Mouse (Mus musculus): Measurements from ENCODE around the gene Tent5c. TPM values are rescaled to one million over a fixed set of nuclear protein-coding genes. Genes with fewer than 3 reads are reported as not detected.

Gene Tent5c
- 6.3 and 6.4 TPM in 2 replicates for polyA plus RNA-seq (2016; fragmentation: Nextera tagmentation; extraction: Ambion mirVana)

DNA sequence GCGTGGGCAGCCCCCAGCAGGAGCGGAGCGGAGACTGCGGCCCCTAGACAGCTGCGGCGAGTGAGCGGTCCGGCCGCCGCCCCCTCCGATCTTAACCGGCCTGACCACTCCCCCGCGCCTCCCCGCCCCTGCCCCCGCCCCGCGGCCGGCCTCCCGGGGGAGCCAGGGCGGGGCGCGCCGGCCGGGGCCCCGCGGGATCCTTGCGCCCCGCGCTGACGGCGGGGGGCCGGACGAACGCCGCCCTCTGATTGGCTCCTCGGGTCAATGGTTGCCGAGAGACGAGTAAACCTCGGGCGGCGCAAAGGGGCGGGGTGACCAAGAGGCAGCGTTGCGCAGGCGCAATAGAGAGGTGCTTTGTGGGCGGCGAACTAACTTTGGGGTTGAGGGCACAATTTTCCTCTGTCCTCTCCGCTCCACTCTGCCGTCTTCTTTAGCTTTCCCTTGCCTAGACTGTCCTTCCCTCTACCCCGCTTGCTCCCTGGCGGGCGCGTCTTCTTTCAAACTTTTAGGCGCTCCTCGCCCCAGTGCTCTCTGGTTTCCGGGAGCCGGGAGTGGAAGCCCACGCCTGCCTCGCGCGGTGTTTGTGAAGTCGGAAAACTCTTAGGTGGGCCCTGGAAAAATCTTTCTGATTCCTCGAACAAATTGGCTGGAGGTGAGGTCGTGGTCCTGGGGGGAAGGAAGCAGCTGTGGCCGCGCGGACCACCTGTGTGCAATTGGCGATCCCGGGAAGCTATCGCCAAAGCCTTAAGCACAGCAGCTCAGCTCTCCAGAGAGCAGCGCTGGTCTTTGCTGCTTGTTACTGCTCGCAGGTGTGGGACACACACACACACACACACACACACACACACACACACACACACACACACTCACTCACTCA is at the start of gene Tent5c:
Gene Tent5c (minus strand): TSS at position 192 of the 877 bp plus-strand sequence.
- Histone ChIP-seq H3K9me3 (no peaks in the 10 kb centered on the region), H3K4me3 (peak within 1 kb of the TSS; percentile 69), H3K36me3 (no peaks in the 10 kb centered on the region), H3K9ac (peak within 1 kb of the TSS; percentile 58), H3K4me2 (replicated peaks) (peak within 1 kb of the TSS; percentile 100), H3K27me3 (peaks cover 42% of the 10 kb centered on the region), H3K4me1 (peaks cover 7% of the 10 kb centered on the region; the same call in 1 of the 2 replicates), H3K27ac (0 out of 2 replicates have a peak within 1 kb of the TSS, but pooled peaks have one; percentile 46)
- peak; percentile 85 for ATAC-seq (ENCODE audit: insufficient number of reproducible peaks, insufficient read depth, low FRiP score, low TSS enrichment)
- WGBS, result under 1% methylated on average over 73 of the region's 73 CpGs

DNA sequence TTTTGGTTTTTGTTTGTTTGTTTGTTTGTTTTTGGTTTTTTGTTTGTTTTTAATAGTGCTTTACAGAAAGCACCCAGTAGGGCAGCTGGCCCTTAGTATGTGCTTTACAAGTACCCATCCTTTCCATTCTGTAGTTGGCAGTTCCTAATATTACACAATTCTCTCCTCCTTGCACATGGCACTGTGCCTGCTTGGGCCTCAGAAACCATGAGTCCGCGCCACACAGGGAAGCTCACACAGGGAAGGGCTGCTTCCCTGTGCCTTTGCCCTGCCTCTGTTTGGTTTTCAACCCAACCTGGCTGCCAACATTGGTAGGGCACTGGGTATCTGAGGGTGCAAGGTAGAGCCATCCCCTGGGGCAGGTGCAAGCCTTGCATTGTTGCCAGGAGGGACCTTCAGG is 47.6 kb upstream of the Tent5c start:
- H3K9me3 ChIP-seq, result no peaks in the 10 kb centered on the region
- no peak overlapping the region for H3K4me3 ChIP-seq
- no peak for ATAC-seq (ENCODE audit: insufficient number of reproducible peaks, insufficient read depth, low FRiP score, low TSS enrichment)
- no peaks in the 10 kb centered on the region for H3K27me3 ChIP-seq
- 0 out of 2 replicates have a peak, but pooled peaks cover 2% of the 10 kb centered on the region for H3K4me1 ChIP-seq
- H3K27ac ChIP-seq, result no peak overlapping the region
- H3K36me3 ChIP-seq, result no peaks in the 10 kb centered on the region
- no peak overlapping the region for H3K9ac ChIP-seq
- WGBS, result 96% methylated on average over 2 of the region's 2 CpGs
- H3K4me2 ChIP-seq (replicated peaks), result no peak overlapping the region

DNA sequence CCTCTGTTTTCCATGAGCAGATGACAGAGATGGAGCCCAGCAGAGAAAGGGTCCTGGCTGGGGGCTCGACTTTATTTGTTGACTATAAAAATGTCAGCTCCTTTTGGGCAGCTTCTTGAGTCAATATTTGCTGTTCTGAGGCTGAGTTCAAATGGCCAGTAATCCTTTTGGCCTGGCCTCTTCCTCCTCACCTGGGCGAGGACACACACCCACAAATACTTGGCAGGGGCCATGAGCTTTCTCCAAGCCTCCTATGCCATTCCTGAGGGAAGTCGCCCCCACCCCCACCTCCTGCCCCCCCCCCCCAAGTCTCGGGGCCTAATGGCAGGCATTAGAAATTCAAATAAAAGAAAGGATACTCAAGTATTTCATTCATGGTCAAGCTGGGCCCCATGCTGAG is 46.8 kb upstream of the Tent5c start:
- Histone ChIP-seq H3K4me3 (no peak overlapping the region), H3K9ac (no peak overlapping the region), H3K4me2 (replicated peaks) (no peak overlapping the region), H3K9me3 (no peaks in the 10 kb centered on the region), H3K36me3 (no peaks in the 10 kb centered on the region), H3K4me1 (0 out of 2 replicates have a peak, but pooled peaks cover 2% of the 10 kb centered on the region), H3K27me3 (no peaks in the 10 kb centered on the region), H3K27ac (no peak overlapping the region)
- ATAC-seq (ENCODE audit: insufficient number of reproducible peaks, insufficient read depth, low FRiP score, low TSS enrichment), result no peak
- WGBS, result 77% methylated on average over 4 of the region's 4 CpGs

DNA sequence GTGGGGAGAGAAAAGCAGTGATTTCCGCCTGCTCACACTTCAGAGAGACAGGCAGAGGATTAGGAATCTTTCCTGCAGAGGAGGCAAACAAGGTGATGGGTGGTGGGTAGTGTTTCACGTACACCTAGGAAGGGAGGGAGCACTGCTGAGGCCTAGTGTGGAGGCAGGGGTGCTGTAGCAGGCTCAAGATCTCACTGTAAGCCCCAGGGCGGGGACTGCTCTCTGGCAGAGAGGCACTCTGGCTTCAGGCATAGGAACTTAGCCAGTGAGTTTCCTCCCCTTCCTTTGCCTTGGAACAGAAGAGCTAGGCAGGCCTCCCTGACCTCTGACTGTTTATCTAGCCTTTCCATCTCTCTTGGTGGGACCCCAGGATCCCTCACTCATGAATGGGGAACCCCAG is 46.2 kb upstream of the Tent5c start:
- Histone ChIP-seq H3K27ac (no peak overlapping the region), H3K36me3 (no peaks in the 10 kb centered on the region), H3K9me3 (no peaks in the 10 kb centered on the region), H3K27me3 (no peaks in the 10 kb centered on the region), H3K4me1 (0 out of 2 replicates have a peak, but pooled peaks cover 2% of the 10 kb centered on the region), H3K4me3 (no peak overlapping the region), H3K4me2 (replicated peaks) (no peak overlapping the region), H3K9ac (no peak overlapping the region)
- ATAC-seq (ENCODE audit: insufficient number of reproducible peaks, insufficient read depth, low FRiP score, low TSS enrichment), result no peak
- 41% methylated on average over 3 of the region's 3 CpGs for WGBS

DNA sequence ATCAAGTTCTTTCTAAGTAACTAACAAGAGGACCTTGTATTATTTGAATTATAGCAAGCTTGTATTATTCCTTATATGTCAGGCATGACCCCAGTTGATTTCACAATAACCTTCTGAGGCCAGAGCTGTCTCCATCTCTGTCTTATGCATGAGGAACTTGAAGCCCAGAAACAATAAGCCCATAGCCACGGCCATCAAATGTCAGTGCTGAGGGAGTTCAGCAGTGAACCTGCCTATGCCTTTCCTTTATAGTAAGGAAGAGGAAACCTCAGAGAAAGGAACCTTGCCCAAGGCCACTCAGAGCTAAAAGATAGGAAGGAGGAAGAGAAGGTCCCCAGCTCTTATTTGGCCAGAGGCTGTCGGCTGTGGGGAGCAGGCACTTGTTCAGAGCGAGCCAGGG is 45.3 kb upstream of the Tent5c start:
- ATAC-seq (ENCODE audit: insufficient number of reproducible peaks, insufficient read depth, low FRiP score, low TSS enrichment), result no peak
- no peak overlapping the region for H3K4me3 ChIP-seq
- H3K36me3 ChIP-seq, result no peaks in the 10 kb centered on the region
- H3K4me2 ChIP-seq (replicated peaks), result no peak overlapping the region
- H3K9me3 ChIP-seq, result no peaks in the 10 kb centered on the region
- no peak overlapping the region for H3K27ac ChIP-seq
- 0 out of 2 replicates have a peak, but pooled peaks cover 2% of the 10 kb centered on the region for H3K4me1 ChIP-seq
- WGBS, result 73% methylated on average over 3 of the region's 3 CpGs
- H3K27me3 ChIP-seq, result no peaks in the 10 kb centered on the region
- no peak overlapping the region for H3K9ac ChIP-seq

DNA sequence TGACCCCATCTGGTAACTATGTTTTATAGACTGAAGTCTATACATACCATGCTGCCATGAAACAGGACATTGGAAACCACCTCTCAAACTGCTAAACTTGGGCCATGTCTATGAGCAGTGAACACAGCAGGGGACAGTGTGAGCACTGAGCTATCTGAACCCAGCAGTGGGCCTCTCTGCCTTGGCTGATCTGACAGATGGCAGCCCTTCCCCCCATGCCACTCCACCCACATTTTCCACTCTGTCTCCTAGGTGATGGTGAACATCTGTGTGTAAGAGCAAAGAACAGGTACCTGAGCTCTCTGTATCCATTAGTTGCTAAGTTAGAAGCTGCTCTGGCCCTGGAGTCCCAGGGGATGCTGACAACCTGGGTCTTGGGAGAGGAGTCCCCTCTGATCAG is 44.3 kb upstream of the Tent5c start:
- Histone ChIP-seq H3K36me3 (no peaks in the 10 kb centered on the region), H3K27me3 (no peaks in the 10 kb centered on the region), H3K9me3 (no peaks in the 10 kb centered on the region), H3K4me3 (no peak overlapping the region), H3K9ac (no peak overlapping the region), H3K4me1 (0 out of 2 replicates have a peak, but pooled peaks cover 2% of the 10 kb centered on the region), H3K4me2 (replicated peaks) (no peak overlapping the region), H3K27ac (no peak overlapping the region)
- ATAC-seq (ENCODE audit: insufficient number of reproducible peaks, insufficient read depth, low FRiP score, low TSS enrichment), result no peak

DNA sequence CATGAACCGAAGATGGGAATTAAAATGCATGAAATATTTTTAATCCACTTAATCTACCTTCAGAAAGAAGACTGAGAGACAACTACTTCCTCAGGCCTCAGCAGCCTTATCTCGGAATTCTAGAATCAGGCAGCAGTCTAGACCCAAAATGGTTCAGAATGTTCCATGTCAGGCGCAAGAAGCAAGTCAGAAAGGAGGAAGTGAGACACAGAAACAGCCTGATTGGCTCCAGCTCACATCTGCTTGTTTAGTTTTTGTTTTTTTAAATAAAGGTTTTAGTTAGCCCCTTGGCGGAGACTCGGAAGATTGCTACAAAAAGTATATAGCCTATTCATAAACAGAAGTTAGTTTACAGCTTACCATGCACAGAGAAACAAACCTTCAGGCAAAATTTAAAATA is 41.8 kb upstream of the Tent5c start:
- Histone ChIP-seq H3K4me3 (no peak overlapping the region), H3K4me2 (replicated peaks) (no peak overlapping the region), H3K36me3 (no peaks in the 10 kb centered on the region), H3K27ac (no peak overlapping the region), H3K27me3 (no peaks in the 10 kb centered on the region), H3K4me1 (0 out of 2 replicates have a peak, but pooled peaks cover 2% of the 10 kb centered on the region), H3K9ac (no peak overlapping the region), H3K9me3 (no peaks in the 10 kb centered on the region)
- no peak for ATAC-seq (ENCODE audit: insufficient number of reproducible peaks, insufficient read depth, low FRiP score, low TSS enrichment)
- WGBS, result 90% methylated on average over 5 of the region's 5 CpGs

DNA sequence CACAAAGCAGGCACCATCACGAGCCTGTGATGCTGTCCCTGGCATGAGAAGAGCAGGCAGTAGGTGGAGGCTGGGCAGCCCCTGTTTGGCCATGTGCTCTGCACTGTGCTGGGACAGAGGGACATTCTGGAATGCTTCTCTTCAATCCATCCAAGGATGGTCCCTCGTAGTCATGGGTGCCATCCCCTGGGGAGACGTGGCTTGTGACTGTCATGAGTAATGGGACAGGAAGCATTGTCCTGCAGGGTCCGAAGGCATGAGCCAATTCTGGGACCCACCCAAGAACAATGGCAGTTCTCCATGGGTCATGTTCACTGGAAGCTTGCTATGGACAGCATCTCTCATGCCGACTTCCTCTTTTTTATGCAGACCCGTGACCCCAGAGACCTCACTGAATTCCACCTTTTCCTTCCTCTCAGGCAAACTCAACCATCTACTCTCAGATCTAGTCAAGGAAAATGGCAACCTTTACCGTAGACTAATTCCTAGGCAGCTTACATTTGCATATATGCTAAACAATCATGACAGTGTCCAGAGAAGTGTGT is 41.2 kb upstream of the Tent5c start:
- Histone ChIP-seq H3K27me3 (no peaks in the 10 kb centered on the region), H3K9me3 (no peaks in the 10 kb centered on the region), H3K27ac (no peak overlapping the region), H3K4me2 (replicated peaks) (no peak overlapping the region), H3K36me3 (no peaks in the 10 kb centered on the region), H3K9ac (no peak overlapping the region), H3K4me3 (no peak overlapping the region), H3K4me1 (0 out of 2 replicates have a peak, but pooled peaks cover 2% of the 10 kb centered on the region)
- ATAC-seq (ENCODE audit: insufficient number of reproducible peaks, insufficient read depth, low FRiP score, low TSS enrichment), result no peak
- WGBS, result 83% methylated on average over 7 of the region's 7 CpGs

DNA sequence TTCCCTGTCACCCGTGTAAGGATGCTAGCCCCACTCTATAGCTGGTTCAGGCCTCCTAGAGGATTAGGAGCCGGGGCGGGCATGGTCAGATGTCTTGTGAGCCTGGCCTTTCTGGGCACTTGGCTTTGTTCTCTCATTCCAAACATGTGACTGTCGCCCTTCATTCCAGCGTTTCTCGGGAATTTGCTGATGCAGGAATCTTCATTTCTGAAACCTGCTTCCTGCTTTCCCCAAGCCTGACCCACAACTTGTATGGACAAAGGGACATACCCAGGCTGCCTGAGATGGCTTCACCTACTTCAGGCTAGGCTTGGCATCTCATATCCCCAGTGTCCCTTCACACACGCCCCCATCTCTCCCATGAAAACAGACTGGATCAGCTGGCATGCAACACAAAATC is 33.5 kb upstream of the Tent5c start:
- no peaks in the 10 kb centered on the region for H3K27me3 ChIP-seq
- H3K36me3 ChIP-seq, result no peaks in the 10 kb centered on the region
- no peak overlapping the region for H3K4me2 ChIP-seq (replicated peaks)
- H3K4me3 ChIP-seq, result no peak overlapping the region
- H3K9ac ChIP-seq, result no peak overlapping the region
- H3K9me3 ChIP-seq, result no peaks in the 10 kb centered on the region
- H3K27ac ChIP-seq, result no peak overlapping the region
- H3K4me1 ChIP-seq, result no peaks in the 10 kb centered on the region
- 76% methylated on average over 7 of the region's 7 CpGs for WGBS
- ATAC-seq (ENCODE audit: insufficient number of reproducible peaks, insufficient read depth, low FRiP score, low TSS enrichment), result no peak

DNA sequence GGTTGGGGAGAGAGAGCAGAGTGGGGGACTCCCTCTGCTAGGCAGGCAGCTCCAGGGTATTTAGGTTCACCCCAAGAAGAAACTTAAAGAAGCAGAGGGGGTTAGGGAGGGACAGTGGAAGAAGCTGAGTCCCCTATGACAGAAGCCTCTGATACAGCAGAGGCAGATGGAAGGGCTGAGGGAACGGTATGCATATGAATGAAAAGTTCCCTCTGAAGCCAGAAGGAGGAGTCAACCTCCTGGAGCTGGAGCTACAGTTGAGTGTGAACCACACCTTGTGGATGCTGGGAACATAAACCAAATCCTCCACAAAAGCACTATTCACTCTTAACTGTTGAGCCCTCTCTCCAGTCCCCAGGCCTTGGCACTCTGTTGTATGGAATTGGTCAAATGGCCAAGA is 32.5 kb upstream of the Tent5c start:
- H3K27ac ChIP-seq, result no peak overlapping the region
- ATAC-seq (ENCODE audit: insufficient number of reproducible peaks, insufficient read depth, low FRiP score, low TSS enrichment), result no peak
- 52% methylated on average over 1 of the region's 1 CpGs for WGBS

DNA sequence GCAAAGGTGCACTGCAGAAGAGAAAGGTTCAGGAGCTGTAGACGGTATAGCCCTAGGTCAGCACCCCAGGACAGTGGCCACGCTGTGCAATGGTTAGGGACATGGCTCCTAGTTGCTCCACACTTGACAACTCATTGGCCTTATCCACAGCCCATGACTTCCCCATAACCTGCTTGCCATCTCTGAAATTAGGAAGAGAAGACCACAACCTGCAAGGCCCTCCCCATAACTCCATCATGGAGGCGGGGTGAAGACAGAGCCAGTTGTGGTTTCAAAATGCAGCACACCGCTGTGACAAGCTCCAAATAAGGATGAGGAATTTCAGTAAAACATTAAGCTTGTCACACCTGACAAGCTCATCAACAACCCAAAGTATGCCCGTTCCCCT is 26.6 kb upstream of the Tent5c start:
- ATAC-seq (ENCODE audit: insufficient number of reproducible peaks, insufficient read depth, low FRiP score, low TSS enrichment), result no peak
- Histone ChIP-seq H3K27ac (no peak overlapping the region), H3K9me3 (no peaks in the 10 kb centered on the region), H3K4me3 (no peak overlapping the region), H3K4me1 (no peaks in the 10 kb centered on the region), H3K36me3 (no peaks in the 10 kb centered on the region), H3K27me3 (no peaks in the 10 kb centered on the region), H3K9ac (no peak overlapping the region), H3K4me2 (replicated peaks) (no peak overlapping the region)
- 87% methylated on average over 5 of the region's 5 CpGs for WGBS

More for the DNA sequence above, 32.5 kb upstream of the Tent5c start:
- H3K4me2 ChIP-seq (replicated peaks), result no peak overlapping the region
- H3K4me1 ChIP-seq, result no peaks in the 10 kb centered on the region
- no peak overlapping the region for H3K9ac ChIP-seq
- H3K9me3 ChIP-seq, result no peaks in the 10 kb centered on the region
- H3K36me3 ChIP-seq, result no peaks in the 10 kb centered on the region
- no peaks in the 10 kb centered on the region for H3K27me3 ChIP-seq
- H3K4me3 ChIP-seq, result no peak overlapping the region
